Mouse (Mus musculus) kidney, adult 2 months (tissue): ENCODE measurements around the gene Abcb10.

Source experiments
- CTCF ChIP-seq: fragments of 200-500 bp; conservative IDR thresholded peaks from 2 replicates; pipeline ENCODE4 v1.5.1; 2011; ENCODE audit warnings: low read depth, mild to moderate bottlenecking, control low read depth, low read length, moderate library complexity, mixed read lengths; ENCODE audit not compliant: insufficient read depth, insufficient read length
- POLR2A ChIP-seq: fragments of 200-500 bp; IDR thresholded peaks from one replicate; pipeline ENCODE4 v1.6.1; 2011; ENCODE audit warnings: low read depth, low read length, control low read depth

- no peak for TF ChIP-seq CTCF
- no peak for TF ChIP-seq POLR2A
Observed at GRCm38 (mm10) chr8:123929026-123929425, 53.9 kb downstream of the Abcb10 start.
